Comparison of ENCODE assay signal across 20 mouse cellular contexts in the genomic region with DNA sequence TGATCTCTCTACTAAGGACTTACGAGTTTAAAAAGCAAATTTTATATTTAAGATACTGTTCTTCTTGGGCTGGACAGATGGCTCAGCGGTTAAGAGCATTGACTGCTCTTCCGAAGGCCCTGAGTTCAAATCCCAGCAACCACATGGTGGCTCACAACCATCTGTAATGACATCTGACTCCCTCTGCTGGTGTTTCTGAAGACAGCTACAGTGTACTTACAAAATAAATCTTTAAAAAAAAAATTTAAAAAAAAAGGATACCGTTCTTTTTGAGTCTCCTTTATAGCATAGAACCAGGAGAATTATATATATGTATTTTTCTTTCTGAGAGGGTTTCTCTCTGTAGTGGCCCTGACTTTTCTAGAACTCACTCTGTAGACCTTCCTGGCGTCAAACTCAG. TPM values are rescaled to one million over a fixed set of nuclear protein-coding genes. Genes with fewer than 3 reads are reported as not detected.
A peak's percentile ranks its signal among the peaks of the same experiment; 100 is the strongest.
DNase-seq lines count a peak whose midpoint lies in the region; ATAC-seq and TF ChIP-seq lines count a peak whose summit lies in the region.
"Had no signal": no experiment of that assay in that cellular context is flagged by ENCODE, and none has a peak within 500 bp of the region (broad histone marks: within the 10 kb centered on the region; RNA-seq: fewer than 3 reads in every experiment).

No protein-coding gene starts in this region.

- H3K36me3 ChIP-seq in forebrain, postnatal 0 days (ENCODE audit: insufficient read depth) = peaks cover 53% of the 10 kb centered on the region
- H3K36me3 ChIP-seq in forebrain, embryonic 12.5 days (replicated peaks) = peaks cover 77% of the 10 kb centered on the region
- H3K36me3 ChIP-seq in kidney, postnatal 0 days (ENCODE audit: insufficient read depth, low read length) = peaks cover 47% of the 10 kb centered on the region
- peaks cover 79% of the 10 kb centered on the region for H3K36me3 ChIP-seq in liver, postnatal 0 days (replicated peaks; ENCODE audit: insufficient read depth, low read length)
- peaks cover 98% of the 10 kb centered on the region for H3K36me3 ChIP-seq in liver, embryonic 12.5 days
- H3K36me3 ChIP-seq in MEL (ENCODE audit: control insufficient read depth in 1 of 2, insufficient read depth in 2 of 2, low read length in 2 of 2) = peaks cover 0 to 49% of the 10 kb centered on the region in 2 experiments; a peak in 3 of 4 replicates

- no peak overlapping the region for H3K27ac ChIP-seq in forebrain, postnatal 0 days (ENCODE audit: low read depth, low read length)
- no peak overlapping the region for H3K27ac ChIP-seq in forebrain, embryonic 12.5 days
- H3K27ac ChIP-seq in kidney, postnatal 0 days = no peak overlapping the region
- no peak overlapping the region for H3K27ac ChIP-seq in liver, postnatal 0 days (ENCODE audit: low read depth)
- no peak overlapping the region for H3K27ac ChIP-seq in liver, embryonic 12.5 days
- no peak overlapping the region for H3K27ac ChIP-seq in MEL (ENCODE audit: control insufficient read depth, low read depth, low read length)
- H3K27ac ChIP-seq: embryonic facial prominence, embryonic 12.5 days; heart, embryonic 10.5 days; heart, embryonic 15.5 days; hindbrain, embryonic 13.5 days had no signal

- no peak overlapping the region for H3K4me2 ChIP-seq in forebrain, postnatal 0 days (ENCODE audit: low read depth)
- H3K4me2 ChIP-seq in forebrain, embryonic 12.5 days = no peak overlapping the region
- no peak overlapping the region for H3K4me2 ChIP-seq in kidney, postnatal 0 days (ENCODE audit: low read length)
- H3K4me2 ChIP-seq in liver, postnatal 0 days (ENCODE audit: low read depth, low read length) = no peak overlapping the region
- no peak overlapping the region for H3K4me2 ChIP-seq in liver, embryonic 12.5 days
- H3K4me2 ChIP-seq: embryonic facial prominence, embryonic 12.5 days; heart, embryonic 15.5 days; hindbrain, embryonic 13.5 days had no signal

- peak; percentile 15; the same call in 1 of the 2 replicates for TF ChIP-seq CTCF in forebrain, postnatal 0 days (IDR thresholded peaks at IDR 0.05; ENCODE audit: low read depth)
- TF ChIP-seq CTCF in kidney, postnatal 0 days (IDR thresholded peaks at IDR 0.05; ENCODE audit: low read depth) = peak; percentile 25; the same call in 1 of the 2 replicates
- 0 out of 2 replicates have a peak, but pooled peaks have one; percentile 10 for TF ChIP-seq CTCF in liver, postnatal 0 days (IDR thresholded peaks at IDR 0.05; ENCODE audit: low read depth)
- peak in 1 of 3 experiments; percentile 42; a peak in 2 of 6 replicates for TF ChIP-seq CTCF in MEL (IDR thresholded peaks at IDR 0.05 in 2 of 3, conservative IDR thresholded peaks at IDR 0.05 in 1 of 3; ENCODE audit: control insufficient read depth in 1 of 3, insufficient read depth in 1 of 3, low read depth in 2 of 3, low read length in 3 of 3, poor library complexity in 1 of 3, severe bottlenecking in 1 of 3)

- peaks cover 4% of the 10 kb centered on the region for H3K79me2 ChIP-seq in MEL (ENCODE audit: control insufficient read depth, insufficient read depth, low read length, poor library complexity)

- H3K9ac ChIP-seq in forebrain, postnatal 0 days = no peak overlapping the region
- H3K9ac ChIP-seq in forebrain, embryonic 12.5 days = no peak overlapping the region
- no peak overlapping the region for H3K9ac ChIP-seq in kidney, postnatal 0 days (ENCODE audit: low read depth, low read length)
- no peak overlapping the region for H3K9ac ChIP-seq in liver, postnatal 0 days (replicated peaks)
- H3K9ac ChIP-seq in liver, embryonic 12.5 days = no peak overlapping the region
- H3K9ac ChIP-seq in MEL (ENCODE audit: control insufficient read depth, low read depth, low read length, poor library complexity, severe bottlenecking) = no peak overlapping the region
- H3K9ac ChIP-seq: embryonic facial prominence, embryonic 12.5 days; heart, embryonic 15.5 days; hindbrain, embryonic 13.5 days had no signal

- TF ChIP-seq POLR2A in MEL (IDR thresholded peaks at IDR 0.05; ENCODE audit: control insufficient read depth in 1 of 2, insufficient read depth in 1 of 2, low read depth in 1 of 2, low read length in 2 of 2, poor library complexity in 1 of 2) = no peak

- peak; percentile 12; the same call in 1 of the 2 replicates for TF ChIP-seq RAD21 in MEL (IDR thresholded peaks at IDR 0.05; ENCODE audit: low read depth, low read length)

- no peak for DNase-seq in forebrain, postnatal 0 days
- DNase-seq in kidney, postnatal 0 days (ENCODE audit: low spot score) = no peak
- DNase-seq in kidney, adult 9 months = no peak
- DNase-seq in liver, postnatal 0 days = no peak
- DNase-seq in MEL (ENCODE audit: low read depth, low spot score) = no peak
- DNase-seq: adrenal gland, postnatal 10 days; B cell, adult 2 months; cerebellum, adult 11 months; cerebellum, adult 9-10 months; cerebellum, postnatal 25 days; gastrocnemius, postnatal 36 days; heart, postnatal 14 days had no signal

- H3K9me3 ChIP-seq in forebrain, postnatal 0 days (ENCODE audit: low read length) = no peaks in the 10 kb centered on the region
- H3K9me3 ChIP-seq in forebrain, embryonic 12.5 days = no peaks in the 10 kb centered on the region
- no peaks in the 10 kb centered on the region for H3K9me3 ChIP-seq in kidney, postnatal 0 days (replicated peaks; ENCODE audit: low read length)
- no peaks in the 10 kb centered on the region for H3K9me3 ChIP-seq in liver, postnatal 0 days (ENCODE audit: low read length)
- no peaks in the 10 kb centered on the region for H3K9me3 ChIP-seq in liver, embryonic 12.5 days (replicated peaks)
- no peaks in the 10 kb centered on the region for H3K9me3 ChIP-seq in MEL (replicated peaks; ENCODE audit: insufficient read depth, low read length)
- H3K9me3 ChIP-seq: embryonic facial prominence, embryonic 12.5 days; heart, embryonic 10.5 days; heart, embryonic 15.5 days; hindbrain, embryonic 13.5 days had no signal

- WGBS in forebrain, postnatal 0 days = 94% methylated on average over 5 of the region's 5 CpGs
- WGBS in forebrain, embryonic 12.5 days = 97% methylated on average over 5 of the region's 5 CpGs
- 92% methylated on average over 5 of the region's 5 CpGs for WGBS in kidney, postnatal 0 days
- 91% methylated on average over 5 of the region's 5 CpGs for WGBS in liver, postnatal 0 days (ENCODE audit: insufficient replicate concordance)
- WGBS in liver, embryonic 12.5 days (ENCODE audit: insufficient replicate concordance) = 88% methylated on average over 5 of the region's 5 CpGs

- no peak for TF ChIP-seq EP300 in liver, postnatal 0 days (IDR thresholded peaks at IDR 0.05; ENCODE audit: low read depth)
- no peak for TF ChIP-seq EP300 in MEL (IDR thresholded peaks at IDR 0.05; ENCODE audit: low read depth in 1 of 2, low read length in 2 of 2)

- no peak for ATAC-seq in forebrain, postnatal 0 days
- no peak for ATAC-seq in forebrain, embryonic 12.5 days (ENCODE audit: low FRiP score)
- ATAC-seq in kidney, postnatal 0 days (replicated peaks; ENCODE audit: low FRiP score, low read depth) = no peak
- ATAC-seq in liver, postnatal 0 days = no peak
- ATAC-seq in liver, embryonic 12.5 days = no peak
- no peak for ATAC-seq in inflammation-experienced regulatory T-cells, adult 6 months
- ATAC-seq: forebrain, embryonic 16.5 days had no signal

- H3K4me3 ChIP-seq in forebrain, postnatal 0 days (ENCODE audit: low read depth, low read length) = no peak overlapping the region
- H3K4me3 ChIP-seq in forebrain, embryonic 12.5 days (replicated peaks) = no peak overlapping the region
- H3K4me3 ChIP-seq in kidney, postnatal 0 days (replicated peaks; ENCODE audit: low read depth, low read length) = no peak overlapping the region
- no peak overlapping the region for H3K4me3 ChIP-seq in liver, postnatal 0 days (ENCODE audit: low read depth, low read length)
- H3K4me3 ChIP-seq in liver, embryonic 12.5 days = no peak overlapping the region
- H3K4me3 ChIP-seq in MEL (ENCODE audit: control insufficient read depth in 1 of 2, insufficient read depth in 1 of 2, low read depth in 2 of 2, low read length in 2 of 2) = no peak overlapping the region
- H3K4me3 ChIP-seq: embryonic facial prominence, embryonic 12.5 days; heart, embryonic 10.5 days; heart, embryonic 15.5 days; hindbrain, embryonic 13.5 days had no signal

- no peaks in the 10 kb centered on the region for H3K4me1 ChIP-seq in forebrain, postnatal 0 days (ENCODE audit: insufficient read depth)
- no peaks in the 10 kb centered on the region for H3K4me1 ChIP-seq in forebrain, embryonic 12.5 days
- H3K4me1 ChIP-seq in kidney, postnatal 0 days (replicated peaks; ENCODE audit: insufficient read depth, low read length) = no peaks in the 10 kb centered on the region
- H3K4me1 ChIP-seq in liver, postnatal 0 days (ENCODE audit: insufficient read depth) = no peaks in the 10 kb centered on the region
- H3K4me1 ChIP-seq in liver, embryonic 12.5 days = no peaks in the 10 kb centered on the region
- H3K4me1 ChIP-seq in MEL (ENCODE audit: control insufficient read depth in 1 of 2, insufficient read depth in 2 of 2, low read length in 2 of 2) = no peaks in the 10 kb centered on the region
- H3K4me1 ChIP-seq: embryonic facial prominence, embryonic 12.5 days; heart, embryonic 10.5 days; hindbrain, embryonic 13.5 days had no signal

- no peaks in the 10 kb centered on the region for H3K27me3 ChIP-seq in forebrain, postnatal 0 days (ENCODE audit: insufficient read depth, low read length)
- H3K27me3 ChIP-seq in forebrain, embryonic 12.5 days = no peaks in the 10 kb centered on the region
- no peaks in the 10 kb centered on the region for H3K27me3 ChIP-seq in kidney, postnatal 0 days (ENCODE audit: insufficient read depth, low read length)
- H3K27me3 ChIP-seq in liver, postnatal 0 days (ENCODE audit: insufficient read depth, low read length) = no peaks in the 10 kb centered on the region
- no peaks in the 10 kb centered on the region for H3K27me3 ChIP-seq in liver, embryonic 12.5 days (replicated peaks)
- no peaks in the 10 kb centered on the region for H3K27me3 ChIP-seq in MEL (ENCODE audit: control insufficient read depth in 1 of 2, insufficient read depth in 2 of 2, low read length in 2 of 2)
- H3K27me3 ChIP-seq: embryonic facial prominence, embryonic 12.5 days; heart, embryonic 15.5 days; hindbrain, embryonic 13.5 days had no signal

RNA-seq across cellular contexts. Expression of a gene that starts 21.5 kb away (rescaled TPM):
- total RNA-seq in forebrain, postnatal 0 days (2014; rRNA removed) = 88.7 and 89.8 TPM in 2 replicates
- 90.9 and 93.4 TPM in 2 replicates for polyA plus RNA-seq in forebrain, postnatal 0 days (2015; fragmentation: Nextera tagmentation; extraction: Ambion mirVana)
- polyA plus RNA-seq in forebrain, embryonic 12.5 days (2016; fragmentation: Nextera tagmentation; extraction: Ambion mirVana) = 139 and 146 TPM in 2 replicates
- polyA plus RNA-seq in kidney, postnatal 0 days (2015; fragmentation: Nextera tagmentation; extraction: Ambion mirVana) = 106 and 112 TPM in 2 replicates
- 35.0 and 36.0 TPM in 2 replicates for polyA plus RNA-seq in liver, postnatal 0 days (2015; fragmentation: Nextera tagmentation; extraction: Ambion mirVana)
- 50.2 and 53.6 TPM in 2 replicates for polyA plus RNA-seq in liver, embryonic 12.5 days (2016; fragmentation: Nextera tagmentation; extraction: Ambion mirVana)
- total RNA-seq in MEL (2012; rRNA removed) = 68.0 and 68.4 TPM in 2 replicates
- 10 to 100 TPM; 33.8 to 66.2 TPM for polyA plus RNA-seq in MEL (2012; ENCODE audit: insufficient read depth in 1 of 2, insufficient read length in 2 of 2, low read depth in 1 of 2, low replicate concordance in 2 of 2, missing spikeins in 1 of 2)
- 10 to 100 TPM; 10.5 to 13.5 (median 12.0) TPM for polyA plus RNA-seq in inflammation-experienced regulatory T-cells, adult 6 months (2017; shearing (Covaris generic))

RNA-seq across cellular contexts. Expression of a gene that starts 32.1 kb away (rescaled TPM):
- 309 and 330 TPM in 2 replicates for total RNA-seq in forebrain, postnatal 0 days (2014; rRNA removed)
- 1,517 and 1,700 TPM in 2 replicates for polyA plus RNA-seq in forebrain, postnatal 0 days (2015; fragmentation: Nextera tagmentation; extraction: Ambion mirVana)
- polyA plus RNA-seq in forebrain, embryonic 12.5 days (2016; fragmentation: Nextera tagmentation; extraction: Ambion mirVana) = 1,436 and 1,495 TPM in 2 replicates
- 707 and 805 TPM in 2 replicates for polyA plus RNA-seq in kidney, postnatal 0 days (2015; fragmentation: Nextera tagmentation; extraction: Ambion mirVana)
- polyA plus RNA-seq in liver, postnatal 0 days (2015; fragmentation: Nextera tagmentation; extraction: Ambion mirVana) = 190 and 204 TPM in 2 replicates
- polyA plus RNA-seq in liver, embryonic 12.5 days (2016; fragmentation: Nextera tagmentation; extraction: Ambion mirVana) = 405 and 415 TPM in 2 replicates
- total RNA-seq in MEL (2012; rRNA removed) = 303 and 356 TPM in 2 replicates
- polyA plus RNA-seq in MEL (2012; ENCODE audit: insufficient read depth in 1 of 2, insufficient read length in 2 of 2, low read depth in 1 of 2, low replicate concordance in 2 of 2, missing spikeins in 1 of 2) = 100 to 1,000 TPM; 755 to 855 TPM
- polyA plus RNA-seq in inflammation-experienced regulatory T-cells, adult 6 months (2017; shearing (Covaris generic)) = 100 to 1,000 TPM; 347 to 645 (median 394) TPM

RNA-seq across cellular contexts. Expression of a gene that starts 50.3 kb away (rescaled TPM):
- total RNA-seq in forebrain, postnatal 0 days (2014; rRNA removed) = 17.5 and 21.0 TPM in 2 replicates
- polyA plus RNA-seq in forebrain, postnatal 0 days (2015; fragmentation: Nextera tagmentation; extraction: Ambion mirVana) = 6.5 and 8.2 TPM in 2 replicates
- polyA plus RNA-seq in forebrain, embryonic 12.5 days (2016; fragmentation: Nextera tagmentation; extraction: Ambion mirVana) = 12.1 and 13.9 TPM in 2 replicates
- 55.3 and 60.8 TPM in 2 replicates for polyA plus RNA-seq in kidney, postnatal 0 days (2015; fragmentation: Nextera tagmentation; extraction: Ambion mirVana)
- 19.4 and 22.4 TPM in 2 replicates for polyA plus RNA-seq in liver, postnatal 0 days (2015; fragmentation: Nextera tagmentation; extraction: Ambion mirVana)
- polyA plus RNA-seq in liver, embryonic 12.5 days (2016; fragmentation: Nextera tagmentation; extraction: Ambion mirVana) = 34.6 and 35.5 TPM in 2 replicates
- total RNA-seq in MEL (2012; rRNA removed) = 27.0 and 33.2 TPM in 2 replicates
- polyA plus RNA-seq in MEL (2012; ENCODE audit: insufficient read depth in 1 of 2, insufficient read length in 2 of 2, low read depth in 1 of 2, low replicate concordance in 2 of 2, missing spikeins in 1 of 2) = 10 to 100 TPM in 1 of 2 experiments, not detected in 1; 45.6 TPM
- 10 to 100 TPM; 15.6 to 24.5 (median 23.1) TPM for polyA plus RNA-seq in inflammation-experienced regulatory T-cells, adult 6 months (2017; shearing (Covaris generic))
